Mouse (Mus musculus) kidney, postnatal 0 days (tissue): Measurements from ENCODE around the gene Slc35e1. TPM values are rescaled to one million over a fixed set of nuclear protein-coding genes. Genes with fewer than 3 reads are reported as not detected.

Experiments used
- ATAC-seq: fragments of 200-750 bp; cut with Nextera tagmentation; replicated peaks from 2 replicates; pipeline ENCODE4 v1.8.0; 2017; ENCODE audit warnings: low read depth, moderate number of reproducible peaks, moderate TSS enrichment, moderate library complexity; ENCODE audit not compliant: low FRiP score
- DNase-seq: peaks from one replicate; pipeline ENCODE4 v3.0.0-alpha.2; 2016; ENCODE audit warnings: low spot score
- H3K27ac ChIP-seq: fragments of 300-500 bp; sonication (generic); 2 replicates; pipeline ENCODE4 v1.5.1; 2014; ENCODE audit warnings: mild to moderate bottlenecking
- H3K27me3 ChIP-seq: fragments of 300-500 bp; sonication (generic); 2 replicates; pipeline ENCODE4 v1.6.1; 2014; ENCODE audit warnings: low read length, mixed read lengths; ENCODE audit not compliant: insufficient read depth
- H3K36me3 ChIP-seq: fragments of 300-500 bp; sonication (generic); 2 replicates; pipeline ENCODE4 v1.6.1; 2014; ENCODE audit warnings: low read length, mixed read lengths; ENCODE audit not compliant: insufficient read depth
- H3K4me1 ChIP-seq: fragments of 300-500 bp; sonication (generic); replicated peaks from 2 replicates; pipeline ENCODE4 v1.6.1; 2014; ENCODE audit warnings: antibody characterized with exemption, low read length, mixed read lengths; ENCODE audit not compliant: insufficient read depth
- H3K4me2 ChIP-seq: fragments of 300-500 bp; sonication (generic); 2 replicates; pipeline ENCODE4 v1.6.1; 2014; ENCODE audit warnings: mild to moderate bottlenecking, low read length, moderate library complexity, mixed read lengths
- H3K4me3 ChIP-seq: fragments of 300-500 bp; sonication (generic); replicated peaks from 2 replicates; pipeline ENCODE4 v1.5.1; 2014; ENCODE audit warnings: low read depth, low read length
- H3K9ac ChIP-seq: fragments of 300-500 bp; sonication (generic); 2 replicates; pipeline ENCODE4 v1.6.1; 2014; ENCODE audit warnings: low read depth, low read length
- H3K9me3 ChIP-seq: fragments of 300-500 bp; sonication (generic); replicated peaks from 2 replicates; pipeline ENCODE4 v1.6.1; 2016; ENCODE audit warnings: low read length, inconsistent platforms, mixed read lengths
- CTCF ChIP-seq: IDR thresholded peaks from 2 replicates; pipeline ENCODE4 v1.5.1; 2016; ENCODE audit warnings: antibody characterized with exemption, low read depth, mild to moderate bottlenecking, moderate library complexity
- WGBS: fragments of 180-500 bp; shearing (Covaris S2); extraction: QIAGEN DNeasy Blood & Tissue Kit; methylation state at CpG from one replicate; pipeline ENCODE4 v1.1.7; 2014; 5-methylcytosine and 5-hydroxymethylcytosine counted together
- polyA plus RNA-seq: library from polyadenylated mRNA; unstranded; fragments of >200 nt; fragmentation: Nextera tagmentation; extraction: Ambion mirVana; gene quantifications from 2 replicates; pipeline ENCODE4 v1.2.1, GENCODE M21; 2015

Slc35e1 gene
- polyA plus RNA-seq, 1 experiment from 2014 or later: 9.1 TPM

DNA sequence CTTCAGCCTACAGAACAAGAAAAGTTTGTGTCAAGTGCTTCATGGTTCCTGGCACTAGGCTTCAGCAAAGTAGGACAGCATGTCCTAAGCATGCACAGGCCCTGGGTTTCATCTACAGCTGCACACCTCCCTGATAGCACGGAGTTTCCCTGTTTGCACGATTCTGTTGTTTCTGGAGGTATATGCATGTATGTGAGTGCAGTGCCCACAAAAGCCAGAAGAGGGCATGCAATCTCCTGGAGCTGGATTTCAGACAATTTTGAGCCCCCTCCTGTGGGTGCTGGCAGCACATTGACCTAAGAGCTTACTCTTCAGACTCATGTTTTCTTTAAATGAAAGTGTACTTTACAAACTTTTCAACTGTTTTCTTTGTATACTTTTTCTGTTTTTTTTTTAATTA lies 38.5 kb downstream of the Slc35e1 start:
- H3K36me3 ChIP-seq: peaks cover 25% of the 10 kb centered on the region
- WGBS: 94% methylated on average over 2 of the region's 2 CpGs

DNA sequence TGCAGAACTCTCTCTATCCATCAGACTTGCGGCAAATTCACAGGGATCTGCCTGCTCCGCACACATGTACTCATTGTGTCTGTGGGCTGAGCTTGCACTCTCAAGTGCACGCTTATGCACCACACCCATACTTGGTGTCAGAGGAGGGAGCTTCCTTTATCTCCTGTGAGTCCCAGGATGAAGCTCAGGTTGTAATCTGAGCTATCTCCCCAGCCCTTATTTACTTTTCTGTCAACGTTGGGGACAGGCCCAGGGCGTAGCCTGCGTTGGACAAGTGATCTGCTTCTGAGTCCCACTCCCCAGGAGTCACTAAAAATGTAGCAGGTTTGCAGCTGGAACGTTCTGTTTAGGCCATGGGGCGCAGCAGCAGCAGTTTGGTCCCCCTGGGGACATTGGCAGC lies 40.9 kb downstream of the Slc35e1 start:
- Histone ChIP-seq H3K4me1 (no peaks in the 10 kb centered on the region), H3K9ac (no peak overlapping the region), H3K9me3 (no peaks in the 10 kb centered on the region), H3K27me3 (no peaks in the 10 kb centered on the region), H3K4me2 (no peak overlapping the region), H3K4me3 (no peak overlapping the region), H3K27ac (no peak overlapping the region), H3K36me3 (peaks cover 26% of the 10 kb centered on the region)
- ATAC-seq: no peak
- 75% methylated on average over 8 of the region's 8 CpGs for WGBS
- TF ChIP-seq CTCF: no peak
- DNase-seq: no peak

More for the DNA sequence above, 38.5 kb downstream of the Slc35e1 start:
- H3K27ac ChIP-seq: no peak overlapping the region
- TF ChIP-seq CTCF: no peak
- ATAC-seq: no peak
- no peak overlapping the region for H3K9ac ChIP-seq
- H3K4me1 ChIP-seq: no peaks in the 10 kb centered on the region
- DNase-seq: no peak
- H3K4me3 ChIP-seq: no peak overlapping the region
- H3K4me2 ChIP-seq: no peak overlapping the region
- no peaks in the 10 kb centered on the region for H3K27me3 ChIP-seq
- H3K9me3 ChIP-seq: no peaks in the 10 kb centered on the region

DNA sequence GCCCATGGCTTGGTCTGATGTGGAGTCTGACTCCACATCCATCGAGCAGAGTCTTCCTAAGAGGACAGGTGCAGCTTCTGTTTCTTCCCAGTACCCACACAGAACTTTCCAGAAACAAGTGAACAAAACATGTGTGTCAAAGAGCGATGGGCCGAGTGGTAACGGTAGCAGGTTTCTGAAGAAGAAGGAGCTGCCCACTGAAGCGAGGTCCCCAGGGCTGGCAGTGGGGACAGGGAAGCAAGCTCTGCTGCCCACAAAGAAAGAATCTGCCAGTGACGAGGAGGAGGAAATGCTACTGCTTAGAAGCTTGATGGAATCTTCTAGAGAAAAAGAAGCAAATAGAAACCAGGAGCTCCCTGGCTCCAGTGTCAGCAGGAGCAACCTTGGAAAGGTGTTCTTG lies 47.3 kb downstream of the Slc35e1 start:
- no peaks in the 10 kb centered on the region for H3K27me3 ChIP-seq
- H3K4me3 ChIP-seq: no peak overlapping the region
- 0 out of 2 replicates have a peak, but pooled peaks cover 10% of the 10 kb centered on the region for H3K4me1 ChIP-seq
- ATAC-seq (no peak), DNase-seq (no peak)
- TF ChIP-seq CTCF: no peak
- no peak overlapping the region for H3K27ac ChIP-seq
- WGBS: 76% methylated on average over 6 of the region's 6 CpGs
- H3K36me3 ChIP-seq: peaks cover 13% of the 10 kb centered on the region
- no peak overlapping the region for H3K9ac ChIP-seq
- H3K9me3 ChIP-seq: no peaks in the 10 kb centered on the region
- H3K4me2 ChIP-seq: no peak overlapping the region

DNA sequence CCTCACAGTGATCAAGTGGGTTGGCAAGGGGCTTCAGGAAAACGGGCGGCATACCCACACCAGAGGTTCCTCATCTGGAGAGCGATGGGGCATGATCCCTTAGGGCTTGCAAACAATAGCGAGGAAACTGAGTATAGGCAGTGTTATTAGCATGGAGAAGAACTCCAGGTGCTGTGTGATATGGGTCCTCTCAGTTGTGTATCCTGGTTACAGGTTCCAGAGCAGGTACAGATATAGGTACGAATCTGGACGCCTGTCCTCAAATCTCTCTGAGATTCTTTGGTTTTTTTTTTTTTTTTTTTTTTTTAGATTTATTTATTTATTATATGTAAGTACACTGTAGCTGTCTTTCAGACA lies 48.4 kb downstream of the Slc35e1 start:
- peak overlapping the region; percentile 37 for H3K4me3 ChIP-seq
- no peak for TF ChIP-seq CTCF
- H3K27ac ChIP-seq: peak overlapping the region; percentile 54; the same call in 1 of the 2 replicates
- DNase-seq: no peak
- H3K9ac ChIP-seq: peak overlapping the region; percentile 69
- H3K4me1 ChIP-seq: 0 out of 2 replicates have a peak, but pooled peaks cover 10% of the 10 kb centered on the region
- ATAC-seq: no peak
- WGBS: 39% methylated on average over 6 of the region's 6 CpGs
- H3K36me3 ChIP-seq: peaks cover 2% of the 10 kb centered on the region; the same call in 1 of the 2 replicates
- peak overlapping the region; percentile 72 for H3K4me2 ChIP-seq
- no peaks in the 10 kb centered on the region for H3K27me3 ChIP-seq
- H3K9me3 ChIP-seq: no peaks in the 10 kb centered on the region

DNA sequence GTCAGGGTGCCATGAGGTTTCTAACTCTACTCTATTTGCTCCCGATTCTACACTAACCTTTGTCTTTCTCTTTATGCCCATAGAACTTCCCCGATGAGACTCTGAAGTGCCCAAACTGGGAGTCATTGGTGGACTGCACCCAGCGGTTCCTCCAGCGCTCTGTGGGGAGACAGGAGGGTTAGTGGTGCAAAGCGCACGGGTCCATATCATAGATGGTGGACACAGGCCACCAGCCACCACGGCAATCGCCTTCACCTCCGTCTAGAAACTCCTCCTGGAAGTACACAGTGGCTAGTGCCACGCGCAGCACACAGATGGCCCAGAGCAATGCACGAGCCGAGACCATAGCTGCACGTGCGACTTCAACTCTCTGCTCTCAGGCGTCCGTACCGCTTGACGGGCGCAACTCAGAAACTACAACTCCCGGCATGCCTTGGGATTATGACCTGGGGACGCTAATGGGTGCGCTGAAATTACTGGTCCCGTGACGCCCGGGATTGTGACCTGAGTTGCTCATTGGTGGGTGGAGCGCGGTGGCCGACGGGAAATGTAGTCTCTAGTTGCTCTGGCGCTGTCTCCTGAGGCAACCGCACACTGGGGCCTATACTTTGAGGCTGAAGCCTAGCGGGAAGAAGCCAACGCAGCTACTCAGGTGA lies 48.9 kb downstream of the Slc35e1 start, which contains the start of the genes Calr3 and 1700030K09Rik:
Calr3 (minus strand) TSS at position 533 of the 656 bp plus-strand sequence.
1700030K09Rik (plus strand) TSS at position 543 of the 656 bp plus-strand sequence.
- DNase-seq: peak; percentile 99
- peak within 1 kb of the TSS; percentile 54; the same call in 1 of the 2 replicates for H3K27ac ChIP-seq
- peak within 1 kb of the TSS; percentile 69 for H3K9ac ChIP-seq
- peak within 1 kb of the TSS; percentile 72 for H3K4me2 ChIP-seq
- 0 out of 2 replicates have a peak, but pooled peaks cover 10% of the 10 kb centered on the region for H3K4me1 ChIP-seq
- no peak for TF ChIP-seq CTCF
- no peaks in the 10 kb centered on the region for H3K9me3 ChIP-seq
- no peaks in the 10 kb centered on the region for H3K36me3 ChIP-seq
- H3K4me3 ChIP-seq: peak within 1 kb of the TSS; percentile 37
- ATAC-seq: peak; percentile 99
- H3K27me3 ChIP-seq: no peaks in the 10 kb centered on the region
- WGBS: 6% methylated on average over 34 of the region's 34 CpGs

DNA sequence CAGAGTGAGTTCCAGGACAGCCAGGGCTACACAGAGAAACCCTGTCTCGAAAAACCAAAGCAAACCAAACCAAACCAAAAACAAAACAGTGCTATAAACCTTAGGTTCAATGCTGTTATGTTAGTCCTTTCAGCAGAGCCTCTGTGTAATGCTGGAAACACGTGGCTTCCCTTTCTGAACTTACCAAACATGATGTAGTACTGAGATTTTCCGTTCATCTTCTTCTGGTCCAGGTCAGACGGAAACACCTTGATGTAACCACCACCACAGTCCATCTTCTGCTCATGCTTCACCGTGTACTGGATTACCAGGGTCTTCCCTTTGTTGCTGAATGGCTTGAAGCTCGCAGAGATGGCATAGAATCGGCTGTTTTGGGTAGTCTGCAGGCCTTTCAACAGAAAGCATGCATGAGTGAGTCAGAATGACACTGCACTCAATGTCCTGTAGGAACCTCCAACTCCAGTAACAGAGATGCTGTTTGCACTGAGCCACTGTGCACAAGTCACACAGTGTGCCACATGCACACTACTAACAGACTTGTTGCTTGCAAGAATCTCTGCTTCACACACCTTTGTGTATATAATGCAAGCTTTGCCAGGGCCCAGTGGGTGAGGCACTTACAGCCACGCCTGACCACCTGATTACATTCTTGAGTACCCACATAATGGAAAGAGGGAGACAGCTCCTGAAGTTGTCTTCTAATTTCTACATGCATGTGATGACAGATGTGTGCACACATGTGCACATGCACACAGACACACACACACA lies 54.0 kb downstream of the Slc35e1 start:
- DNase-seq: no peak
- H3K4me1 ChIP-seq: 0 out of 2 replicates have a peak, but pooled peaks cover 4% of the 10 kb centered on the region
- no peak overlapping the region for H3K9ac ChIP-seq
- no peaks in the 10 kb centered on the region for H3K9me3 ChIP-seq
- H3K36me3 ChIP-seq: no peaks in the 10 kb centered on the region
- WGBS: 70% methylated on average over 8 of the region's 8 CpGs
- H3K27ac ChIP-seq: no peak overlapping the region
- no peaks in the 10 kb centered on the region for H3K27me3 ChIP-seq
- H3K4me3 ChIP-seq: no peak overlapping the region
- no peak for TF ChIP-seq CTCF
- H3K4me2 ChIP-seq: no peak overlapping the region
- ATAC-seq: no peak
